Mouse (Mus musculus) activated CD4-positive, CD25-positive, alpha-beta regulatory T cell, adult 4 months (primary cell): ENCODE results near the gene 9430038I01Rik. TPM values are rescaled to one million over a fixed set of nuclear protein-coding genes. Genes with fewer than 3 reads are reported as not detected.
"Not testable (repeated sequence)": the region's sequence is repeated elsewhere in the genome, so short reads cannot be mapped to it uniquely, and the experiment has no call there.

ENCODE experiments used
- ATAC-seq: one replicate; pipeline ENCODE4 v1.8.0; 2017
- polyA plus RNA-seq, 2 experiments: library from polyadenylated mRNA; unstranded; fragments of 100-300 nt; shearing (Covaris generic); gene quantifications; one replicate each; pipeline ENCODE4 v1.2.1; 2017

9430038I01Rik gene
- polyA plus RNA-seq: 1 to 10 TPM; 7.7 to 8.6 TPM

DNA sequence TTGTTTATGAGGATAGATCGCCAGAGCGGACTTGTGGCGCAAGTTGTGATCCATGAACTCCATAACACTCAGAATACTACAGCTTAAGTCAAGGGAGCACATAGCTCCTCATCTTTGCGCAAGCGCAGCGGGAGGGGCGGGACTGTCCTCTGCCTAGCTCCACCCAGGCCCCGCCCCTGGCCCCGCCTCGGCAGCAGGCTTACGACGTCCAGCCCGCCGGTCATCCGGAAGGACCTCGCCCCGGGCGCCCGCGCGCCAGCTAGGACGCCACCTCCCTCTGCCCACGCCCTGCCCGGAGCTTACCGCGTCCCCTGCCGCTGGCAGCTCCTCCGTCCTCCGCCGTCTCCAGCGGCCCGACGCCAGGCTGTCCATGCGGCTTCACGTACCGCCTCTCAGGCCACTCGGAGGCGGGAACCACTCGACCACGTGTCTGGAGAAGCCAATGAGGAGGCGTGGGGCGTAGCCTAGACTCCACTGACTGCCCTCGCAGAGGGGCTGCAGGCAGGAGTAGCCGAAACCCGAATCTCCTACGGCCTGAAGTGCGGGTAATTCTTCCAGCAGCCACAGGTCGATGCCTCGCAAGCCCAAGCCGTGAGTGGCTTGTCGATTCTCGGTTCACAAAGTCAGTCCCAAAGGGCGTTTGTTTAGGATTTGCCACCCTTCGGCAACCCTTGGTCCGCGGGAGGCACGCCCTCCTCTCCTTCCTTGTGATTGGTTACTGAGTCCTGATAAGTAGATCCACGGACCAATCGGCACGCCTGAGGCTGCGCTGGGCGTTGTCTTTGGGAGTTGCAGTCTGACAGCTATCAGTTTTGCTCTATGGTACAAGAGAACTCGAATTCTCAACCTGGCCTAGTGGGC, at the start of gene 9430038I01Rik:
TSS of gene 9430038I01Rik (minus strand) at position 426 of the 861 bp plus-strand sequence.
- peak; percentile 93 for ATAC-seq

DNA sequence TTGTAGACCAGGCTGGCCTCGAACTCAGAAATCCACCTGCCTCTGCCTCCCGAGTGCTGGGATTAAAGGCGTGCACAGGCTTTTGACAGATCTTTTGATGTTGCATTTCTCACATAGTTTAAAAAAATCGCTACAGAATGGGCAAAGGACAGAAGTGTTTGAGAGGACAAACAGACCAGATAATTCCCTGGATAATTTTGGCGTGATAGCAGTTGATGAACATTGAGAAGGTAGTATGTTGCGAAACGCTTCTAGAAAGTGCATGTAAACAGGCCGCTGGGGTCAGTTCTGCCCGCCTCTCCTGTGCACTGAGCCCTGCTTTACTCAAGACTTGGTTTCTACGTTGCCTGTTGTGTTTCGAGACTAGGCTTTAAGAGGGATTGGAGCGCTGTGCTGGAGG, 34.8 kb upstream of the 9430038I01Rik start:
- ATAC-seq: no peak

DNA sequence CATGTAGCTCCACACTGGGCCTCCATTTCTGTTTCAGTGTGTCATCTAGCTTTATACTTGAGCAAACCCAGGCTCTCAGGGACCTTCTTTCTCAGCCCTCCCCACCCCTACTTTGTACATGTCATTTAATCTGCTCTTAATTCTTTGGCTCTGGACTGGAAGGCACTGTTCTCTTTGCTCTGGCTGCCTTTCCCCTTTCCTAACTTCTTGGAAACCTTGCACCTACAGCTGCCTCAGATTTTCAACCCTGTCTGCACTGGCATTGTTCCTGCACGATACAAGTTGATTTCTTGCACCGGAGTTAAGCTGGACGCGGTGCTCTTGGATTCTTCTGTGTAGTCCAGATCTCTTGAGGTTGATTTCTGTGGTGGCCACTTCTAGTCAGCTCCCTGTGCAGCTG, 32.4 kb upstream of the 9430038I01Rik start:
- ATAC-seq: no peak

DNA sequence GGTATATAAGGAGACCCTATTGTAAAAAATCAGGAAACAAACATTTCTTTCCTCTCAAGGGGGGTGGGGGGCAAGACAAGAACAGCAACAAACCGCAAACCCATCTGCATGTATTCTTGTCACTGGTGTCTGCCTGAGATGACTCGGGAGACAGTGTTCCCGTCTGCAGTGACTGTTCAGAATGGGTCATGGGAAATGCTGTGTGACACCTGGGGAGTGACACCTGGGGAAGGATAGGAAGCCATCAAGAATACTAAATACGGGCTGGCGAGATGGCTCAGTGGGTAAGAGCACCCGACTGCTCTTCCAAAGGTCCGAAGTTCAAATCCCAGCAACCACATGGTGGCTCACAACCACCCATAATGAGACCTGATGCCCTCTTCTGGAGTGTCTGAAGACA, 28.4 kb upstream of the 9430038I01Rik start:
- ATAC-seq: not testable (repeated sequence)

DNA sequence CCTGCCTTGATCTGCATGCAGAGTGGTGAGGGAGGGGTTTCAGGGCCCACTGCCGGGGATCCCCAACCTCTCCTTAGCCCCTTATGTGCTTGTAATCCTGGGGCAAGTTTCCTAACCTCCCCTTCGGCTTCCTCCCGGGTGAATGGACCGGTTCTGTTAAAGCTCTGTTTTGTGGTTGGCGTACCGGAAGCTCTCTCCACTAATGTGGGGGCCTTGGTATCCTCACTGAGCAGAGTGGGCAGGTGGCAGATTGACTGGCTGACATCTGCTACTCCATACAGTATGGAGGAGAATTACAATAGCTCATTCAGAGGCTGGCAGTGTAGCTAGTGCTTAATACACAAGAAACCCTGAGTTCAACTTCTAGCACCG, 27.6 kb upstream of the 9430038I01Rik start:
- ATAC-seq: peak; percentile 40

DNA sequence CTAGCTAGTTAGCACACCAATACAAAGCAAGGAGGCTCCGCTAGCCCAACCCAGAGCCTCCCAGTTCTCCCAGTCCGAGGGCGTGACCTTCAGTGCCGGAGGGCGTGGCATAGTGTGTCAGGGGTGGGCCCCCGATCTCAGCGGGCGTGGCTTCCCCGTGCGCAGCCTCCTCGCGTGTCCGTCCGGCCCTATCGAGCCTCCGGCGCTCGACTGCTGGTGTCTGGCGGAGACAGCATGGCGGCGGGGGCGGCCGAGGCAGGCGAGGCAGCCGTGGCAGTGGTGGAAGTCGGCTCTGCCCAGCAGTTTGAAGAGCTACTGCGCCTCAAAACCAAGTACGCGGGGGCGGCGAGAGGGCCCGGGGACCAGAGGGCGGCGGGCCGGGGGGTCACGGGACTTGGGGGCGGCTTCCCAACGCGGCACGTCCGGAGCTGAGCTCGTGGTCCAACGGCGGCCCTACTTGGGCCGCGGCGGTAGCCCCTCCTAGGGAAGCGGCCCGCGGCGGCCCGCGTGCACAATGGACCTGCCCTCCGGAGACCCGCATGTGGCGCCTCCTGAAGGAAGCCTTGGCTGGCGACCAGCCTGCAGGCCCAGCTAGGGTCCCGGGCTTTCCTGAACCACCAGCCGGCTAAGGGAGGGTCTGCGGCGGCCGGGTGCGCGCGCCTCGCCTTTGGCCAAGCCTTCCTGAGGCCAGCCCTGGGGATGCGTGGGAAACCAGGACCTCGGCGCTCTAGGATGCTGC, 27.0 kb upstream of the 9430038I01Rik start, which contains the start of gene Glrx3:
TSS of gene Glrx3 (plus strand) at position 175 of the 739 bp plus-strand sequence.
- ATAC-seq: peak; percentile 94

DNA sequence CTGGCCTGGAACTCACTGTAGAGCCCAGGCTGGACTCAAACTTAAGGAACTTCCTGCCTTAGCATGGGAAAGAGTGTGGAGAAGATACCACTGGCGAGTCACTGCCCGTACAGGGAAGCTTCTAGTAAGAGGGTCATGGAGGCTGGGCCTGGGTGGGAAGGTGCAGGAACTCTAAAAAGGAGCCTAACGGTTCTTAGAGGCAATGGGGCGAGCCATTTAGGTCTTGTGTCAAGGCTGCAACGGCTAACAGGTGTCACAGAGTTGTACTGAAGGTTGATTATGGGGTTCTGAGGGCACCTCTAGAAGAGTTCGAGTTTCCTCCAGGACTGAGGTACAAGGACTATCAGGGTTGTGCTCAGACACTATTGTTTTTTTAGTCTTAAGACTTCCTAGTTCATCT, 26.3 kb upstream of the 9430038I01Rik start:
- ATAC-seq: no peak

DNA sequence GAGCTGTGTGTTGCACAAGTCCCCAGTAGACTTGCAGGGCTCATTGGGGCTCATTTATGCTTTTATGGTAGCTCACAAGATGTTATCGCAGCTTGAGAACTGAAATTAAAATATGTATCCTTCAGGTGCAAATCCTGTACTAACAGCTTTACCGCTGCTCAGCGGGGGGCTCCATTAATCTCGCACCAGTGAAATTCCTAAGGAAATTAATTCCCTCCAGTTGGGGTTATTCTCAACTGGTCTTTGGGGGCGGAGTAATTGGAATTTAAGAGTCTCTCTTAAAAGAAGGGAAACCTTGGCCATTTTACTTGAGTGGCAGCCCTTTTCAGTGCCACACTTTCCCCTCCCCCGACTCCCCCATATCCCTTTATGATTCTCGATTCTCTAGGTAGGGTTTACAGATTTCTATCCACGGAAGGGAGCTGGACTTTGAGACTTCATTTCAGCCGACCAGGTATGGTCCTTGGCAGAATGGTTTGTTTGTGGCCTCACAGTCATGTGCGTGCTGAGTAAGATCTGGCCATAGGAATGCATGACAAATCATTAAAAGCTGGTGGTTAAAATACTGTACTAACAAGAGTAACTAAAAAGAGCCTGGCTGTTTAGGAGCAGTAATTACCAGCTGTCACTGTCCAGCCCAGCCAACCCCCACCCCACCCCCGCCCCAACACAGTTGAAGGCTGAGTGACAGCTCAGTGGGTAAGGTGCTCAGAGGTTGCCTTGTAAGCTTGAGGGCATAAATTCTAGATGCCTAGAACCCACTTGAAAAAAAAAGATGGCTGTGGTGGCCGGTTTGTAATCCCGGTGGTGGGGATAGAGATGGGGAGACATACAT, 21.4 kb upstream of the 9430038I01Rik start:
- ATAC-seq: no peak

DNA sequence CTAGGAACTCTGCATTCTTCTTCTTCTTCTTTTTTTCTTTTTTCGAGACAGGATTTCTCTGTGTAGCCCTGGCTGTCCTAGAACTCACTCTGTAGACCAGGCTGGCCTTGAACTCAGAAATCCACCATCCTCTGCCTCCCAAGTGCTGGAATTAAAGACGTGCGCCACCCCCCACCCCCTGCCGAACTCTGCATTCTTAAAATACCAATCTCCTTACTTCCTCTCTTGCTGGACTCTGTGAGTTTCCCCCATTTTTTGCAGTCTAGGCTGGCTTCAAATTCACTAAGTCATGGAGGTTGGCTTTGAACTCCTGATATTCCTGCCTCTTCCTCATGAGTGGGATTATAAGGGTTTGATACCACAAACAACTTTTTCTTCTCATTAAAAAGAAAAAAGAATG, 16.1 kb upstream of the 9430038I01Rik start:
- ATAC-seq: no peak

DNA sequence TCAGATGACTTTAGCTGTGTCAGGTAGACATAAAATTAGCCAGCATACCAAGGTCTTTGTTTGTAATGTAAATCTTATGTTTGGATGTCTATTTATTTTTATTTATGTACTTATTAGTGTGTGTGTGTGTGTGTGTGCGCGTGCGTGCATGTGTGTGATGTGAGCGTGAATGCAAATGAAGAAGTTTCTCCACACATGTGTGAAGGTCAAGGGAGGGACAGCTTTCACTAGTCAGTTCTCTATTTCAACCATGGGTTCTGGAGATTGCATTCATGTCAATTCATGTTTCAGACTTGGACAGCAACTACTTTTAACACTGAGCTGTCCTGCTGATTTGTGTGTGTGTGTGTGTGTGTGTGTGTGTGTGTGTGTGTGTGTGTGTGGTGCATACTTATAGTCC, 10.7 kb upstream of the 9430038I01Rik start:
- no peak for ATAC-seq

DNA sequence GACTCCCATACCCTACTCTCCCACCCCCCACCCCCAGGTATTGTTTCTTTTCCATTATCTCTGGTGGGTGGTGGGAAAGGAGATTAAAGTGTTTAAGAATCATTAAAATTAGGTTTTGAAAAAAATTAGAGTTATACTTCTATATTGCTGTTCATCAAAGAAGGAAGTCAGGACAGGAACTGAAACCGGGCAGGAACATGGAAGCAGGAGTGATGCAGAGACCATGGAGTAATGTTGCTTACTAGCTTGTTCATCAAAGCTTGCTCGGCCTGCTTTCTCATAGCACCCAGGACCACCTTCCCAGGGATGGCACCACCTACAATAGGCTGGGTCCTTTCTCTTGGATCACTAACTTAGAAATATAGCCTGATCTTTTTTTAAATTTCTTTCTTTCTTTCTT, 10.0 kb upstream of the 9430038I01Rik start:
- no peak for ATAC-seq

DNA sequence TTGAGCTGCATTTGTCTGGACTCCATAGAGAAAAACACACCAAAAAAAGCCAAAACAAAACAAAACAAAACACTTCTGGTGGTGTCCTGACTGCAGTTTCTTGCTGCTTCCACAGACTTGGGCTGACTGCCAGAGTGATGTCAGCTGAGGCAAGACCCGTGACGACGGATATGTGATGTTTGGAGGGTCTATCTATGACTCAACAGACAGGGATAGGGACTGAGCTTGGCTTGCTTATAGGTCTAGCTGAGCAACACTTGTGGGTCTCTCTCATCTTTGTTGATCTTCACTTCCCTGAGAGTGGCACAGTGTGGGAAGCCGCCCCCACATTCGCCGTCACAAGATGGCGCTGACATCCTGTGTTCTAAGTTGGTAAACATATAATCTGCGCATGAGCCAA, 4.1 kb upstream of the 9430038I01Rik start:
- ATAC-seq: no peak

DNA sequence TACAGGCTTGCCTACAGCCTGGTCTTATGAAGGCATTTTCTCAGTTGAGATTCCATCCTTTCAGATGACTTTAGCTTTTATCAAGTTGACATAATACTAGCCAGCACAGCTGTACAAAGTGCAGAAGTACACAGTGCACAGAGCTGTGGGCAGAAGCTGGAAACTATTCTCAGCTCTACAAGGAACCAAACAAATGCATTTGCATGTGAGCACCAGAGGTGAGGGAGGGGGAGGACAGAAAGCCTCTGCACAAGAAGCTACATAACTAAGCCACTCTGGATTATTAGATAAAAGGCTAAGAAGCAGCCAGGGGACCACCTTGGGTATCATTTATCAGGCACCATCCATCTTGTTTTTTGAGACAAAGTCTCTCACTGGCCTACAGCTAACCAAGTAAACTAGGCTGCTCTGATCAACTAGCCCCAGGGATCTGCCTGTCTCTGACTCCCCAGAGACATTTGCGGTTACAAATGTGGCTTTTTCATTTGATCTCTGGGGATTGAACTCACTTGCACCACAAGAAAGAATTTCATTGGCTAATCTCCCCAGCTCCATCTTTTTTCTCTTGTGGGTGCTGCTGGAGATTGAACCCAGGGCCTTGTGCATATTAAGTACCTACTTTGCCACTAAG, 3.0 kb downstream of the 9430038I01Rik start:
- no peak for ATAC-seq

DNA sequence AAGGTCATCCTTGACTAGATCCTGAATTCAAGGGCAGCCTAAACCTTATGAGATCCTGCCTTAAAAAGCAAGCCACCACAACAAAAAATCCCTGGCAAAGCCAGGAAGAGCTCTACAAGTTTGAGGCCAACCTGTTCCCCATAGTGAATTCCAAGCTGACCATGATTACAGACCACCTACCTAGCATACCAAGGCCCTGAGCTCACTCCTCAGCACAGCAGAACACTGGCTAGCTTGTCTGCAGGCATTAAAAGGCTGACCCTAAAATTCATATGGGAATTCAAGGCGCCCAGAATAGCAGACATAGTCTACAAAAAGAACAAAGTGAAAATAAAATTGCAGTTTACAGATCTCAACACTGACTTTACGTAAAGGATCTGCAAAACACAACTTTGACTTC, 6.4 kb downstream of the 9430038I01Rik start:
- no peak for ATAC-seq

DNA sequence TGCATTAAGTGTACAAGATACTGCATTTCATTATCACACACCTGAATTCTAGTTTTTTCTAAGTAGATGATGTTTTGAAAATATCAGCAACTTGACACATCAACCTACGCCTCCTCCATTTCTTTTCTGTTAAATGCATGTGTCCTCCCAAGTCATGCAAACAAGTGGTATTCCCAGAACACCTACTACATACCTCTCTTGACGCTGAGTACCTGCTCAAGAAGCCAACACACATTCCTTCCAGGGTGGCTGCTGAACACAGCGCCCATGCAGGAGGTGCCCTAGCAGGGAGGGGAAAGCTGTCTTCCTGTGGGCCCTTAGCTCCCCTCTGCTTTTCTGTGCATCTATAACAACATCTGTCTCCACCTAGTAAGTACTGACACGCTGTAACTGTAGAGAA, 11.6 kb downstream of the 9430038I01Rik start:
- ATAC-seq: no peak

DNA sequence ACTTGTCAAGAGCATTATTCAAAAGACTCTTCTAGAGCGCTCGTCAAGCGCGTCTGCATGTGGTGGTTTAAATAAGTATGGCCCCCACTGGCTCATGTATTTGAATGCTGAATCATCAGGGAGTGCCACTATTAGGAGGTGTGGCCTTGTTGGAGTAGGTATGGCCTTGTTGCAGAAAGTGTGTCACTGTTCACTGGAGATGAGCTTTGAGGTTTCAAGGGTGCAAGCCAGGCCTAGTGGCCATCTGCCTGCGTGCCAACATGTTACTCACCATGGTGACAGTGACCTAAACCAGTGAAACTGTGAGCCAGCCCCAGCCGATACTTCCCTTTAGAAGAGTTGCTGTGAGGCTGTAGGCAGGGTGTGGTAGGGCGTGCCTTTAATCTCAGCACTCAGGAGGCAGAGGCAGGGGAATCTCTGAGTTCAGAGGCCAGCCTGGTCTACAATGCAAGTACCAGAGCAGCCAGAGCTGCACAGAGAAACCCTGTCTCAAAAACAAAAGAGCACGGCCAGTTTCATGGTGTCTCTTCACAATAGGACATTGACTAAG, 13.1 kb downstream of the 9430038I01Rik start:
- no peak for ATAC-seq

DNA sequence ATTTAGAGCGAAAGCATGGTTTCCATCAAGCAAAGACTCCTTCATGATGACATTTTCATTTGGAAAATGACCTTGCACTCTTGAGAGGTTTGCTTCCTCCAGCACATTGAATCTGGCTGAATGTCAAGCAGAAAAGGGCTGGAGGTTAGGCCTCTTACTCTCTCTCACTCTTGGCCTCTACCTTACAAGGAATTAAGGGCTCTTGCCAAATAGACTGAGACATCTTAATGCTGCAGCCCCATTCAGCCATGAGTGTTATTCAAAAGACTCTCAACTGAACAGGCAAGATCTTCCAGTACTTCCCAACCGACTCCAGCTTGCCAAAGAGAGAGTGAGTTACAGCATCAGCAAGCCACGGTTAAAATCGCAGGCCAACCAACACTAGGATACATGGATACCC, 15.1 kb downstream of the 9430038I01Rik start:
- no peak for ATAC-seq

DNA sequence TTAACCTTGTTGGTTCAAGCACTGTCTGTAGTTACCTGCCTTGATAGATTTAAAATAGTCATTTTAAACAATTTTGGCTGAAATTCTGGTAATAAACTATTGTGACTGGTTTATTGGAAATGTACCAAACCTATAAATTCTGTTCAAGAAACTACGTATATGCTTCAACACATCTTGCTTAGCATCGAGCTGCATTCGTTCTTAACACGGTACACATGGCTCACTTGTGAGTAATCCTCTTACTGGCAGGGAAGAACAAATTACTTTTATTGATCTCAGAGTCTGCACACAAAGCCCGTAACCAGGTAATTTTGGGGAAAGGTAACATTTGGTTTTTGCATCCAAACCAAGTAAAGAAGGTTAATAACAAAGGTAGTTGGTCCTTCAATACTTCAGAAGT, 22.7 kb downstream of the 9430038I01Rik start:
- ATAC-seq: no peak

DNA sequence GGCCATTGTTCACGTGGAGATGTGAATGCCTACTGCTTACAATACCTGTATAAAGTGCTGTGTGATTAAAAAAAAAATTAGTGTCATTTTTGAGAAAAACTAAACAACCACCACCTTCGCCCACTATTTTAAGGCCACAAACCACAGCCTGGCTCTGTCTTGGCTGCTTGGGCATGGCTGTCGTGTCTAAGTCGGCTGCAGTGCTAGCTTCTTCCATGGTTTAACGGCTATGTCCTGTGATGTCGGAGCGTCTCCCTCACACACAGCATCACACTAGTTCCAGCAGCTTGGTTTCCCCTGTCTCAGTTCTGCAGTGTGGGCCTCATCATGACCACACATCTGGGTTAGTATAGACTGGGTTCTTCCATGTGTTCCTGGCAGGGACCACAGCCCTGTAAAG, 35.6 kb downstream of the 9430038I01Rik start:
- ATAC-seq: no peak

DNA sequence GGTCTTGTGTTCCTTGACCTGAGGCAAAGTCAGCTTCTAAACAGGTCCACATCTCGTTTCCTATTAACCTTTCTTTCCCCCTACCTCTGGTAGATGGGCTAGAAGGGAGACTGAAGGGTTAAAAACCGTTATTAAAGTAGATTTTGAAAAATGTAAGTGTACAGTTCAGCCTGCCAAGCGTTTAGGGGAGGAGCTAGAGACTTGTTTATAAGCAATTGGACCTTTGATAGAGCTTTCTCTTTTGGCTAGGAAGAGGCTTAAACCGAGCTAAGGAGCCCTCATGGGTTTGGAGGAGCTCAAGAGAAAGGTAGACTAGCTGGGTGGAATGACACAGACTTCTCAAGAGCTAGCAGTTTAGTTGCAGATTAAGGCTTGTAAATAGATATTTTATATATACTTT, 38.8 kb downstream of the 9430038I01Rik start:
- no peak for ATAC-seq

DNA sequence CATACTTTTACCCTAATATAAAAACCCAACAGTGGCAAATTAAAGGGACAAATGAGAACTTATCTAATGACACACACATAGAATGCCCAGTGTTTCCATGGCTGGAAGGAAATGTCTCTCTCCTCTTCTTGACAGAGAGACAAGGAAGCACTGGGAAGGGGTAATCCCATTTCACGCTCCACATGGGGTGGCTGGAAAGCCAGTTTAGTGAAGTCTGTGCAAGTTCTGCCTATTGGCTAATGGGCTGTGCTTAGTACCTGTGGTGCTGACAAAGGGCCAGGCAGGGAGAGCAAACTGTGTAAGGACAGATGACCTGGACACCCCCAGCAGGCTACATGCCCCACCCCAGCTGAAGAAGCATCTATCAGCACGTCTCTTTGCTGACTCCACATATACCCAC, 40.4 kb downstream of the 9430038I01Rik start:
- no peak for ATAC-seq

DNA sequence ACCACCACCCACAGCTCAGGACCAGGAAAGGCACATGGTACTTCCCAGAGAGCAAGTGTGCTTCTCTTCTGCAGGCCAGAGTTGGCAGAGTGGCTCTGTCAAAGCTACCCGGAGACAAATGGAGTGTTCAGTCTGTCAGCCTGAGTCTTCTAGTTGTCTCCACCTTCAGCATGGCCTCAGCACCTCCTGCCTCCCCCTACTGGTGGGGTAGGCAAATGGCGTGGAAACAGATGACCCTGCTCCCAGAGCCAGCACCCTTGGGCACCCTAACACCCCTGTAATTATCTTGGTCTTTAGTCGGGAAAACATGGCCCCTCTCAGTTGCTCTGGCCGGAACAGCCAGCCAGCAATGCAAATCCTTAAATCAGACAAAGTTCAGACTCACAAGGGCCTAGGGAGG, 43.8 kb downstream of the 9430038I01Rik start:
- no peak for ATAC-seq
